Mouse (Mus musculus): ENCODE measurements around the gene Pygo1. TPM values are rescaled to one million over a fixed set of nuclear protein-coding genes. Genes with fewer than 3 reads are reported as not detected.
A peak's percentile ranks its signal among the peaks of the same experiment; 100 is the strongest.

Pygo1 gene
- polyA plus RNA-seq, 1 experiment from 2014 or later: 13.0 TPM

DNA sequence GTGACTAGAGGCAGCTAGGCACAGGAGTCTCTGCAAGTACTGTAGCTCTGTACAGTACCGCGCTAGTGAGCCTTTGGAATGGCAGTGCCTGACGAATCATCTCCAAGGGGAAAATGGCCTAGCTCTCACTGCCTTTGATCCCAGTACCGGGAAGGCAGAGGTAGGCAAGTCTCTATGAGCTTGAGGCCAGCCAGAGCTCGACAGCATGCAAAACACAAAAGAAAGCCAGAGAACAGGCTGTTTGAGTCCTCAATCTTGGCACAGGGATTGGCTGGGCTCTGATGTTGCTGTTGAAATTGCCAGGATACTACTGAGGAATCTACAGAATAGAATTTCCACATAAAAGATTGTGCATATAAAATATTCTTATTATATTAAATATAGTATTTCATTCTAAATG, 47.0 kb downstream of the Pygo1 start:
- H3K27ac ChIP-seq (ENCODE audit: low read depth, low read length): no peak overlapping the region
- no peak for ATAC-seq (replicated peaks; ENCODE audit: low FRiP score)
- H3K36me3 ChIP-seq (ENCODE audit: control insufficient read depth, insufficient read depth, low read length): no peaks in the 10 kb centered on the region
- H3K9me3 ChIP-seq (ENCODE audit: control insufficient read depth, low read length): no peaks in the 10 kb centered on the region; the same call in 1 of the 2 replicates
- no peak overlapping the region for H3K9ac ChIP-seq (ENCODE audit: low read length)
- no peak for DNase-seq (ENCODE audit: low spot score)
- H3K27me3 ChIP-seq (ENCODE audit: control insufficient read depth, insufficient read depth, low read length): no peaks in the 10 kb centered on the region
- 85% methylated on average over 5 of the region's 5 CpGs for WGBS
- H3K4me2 ChIP-seq (ENCODE audit: low read depth, low read length, severe bottlenecking): no peak overlapping the region
- no peaks in the 10 kb centered on the region for H3K4me1 ChIP-seq (replicated peaks; ENCODE audit: control insufficient read depth, insufficient read depth, low read length)
- no peak overlapping the region for H3K4me3 ChIP-seq (ENCODE audit: low read depth, low read length)

DNA sequence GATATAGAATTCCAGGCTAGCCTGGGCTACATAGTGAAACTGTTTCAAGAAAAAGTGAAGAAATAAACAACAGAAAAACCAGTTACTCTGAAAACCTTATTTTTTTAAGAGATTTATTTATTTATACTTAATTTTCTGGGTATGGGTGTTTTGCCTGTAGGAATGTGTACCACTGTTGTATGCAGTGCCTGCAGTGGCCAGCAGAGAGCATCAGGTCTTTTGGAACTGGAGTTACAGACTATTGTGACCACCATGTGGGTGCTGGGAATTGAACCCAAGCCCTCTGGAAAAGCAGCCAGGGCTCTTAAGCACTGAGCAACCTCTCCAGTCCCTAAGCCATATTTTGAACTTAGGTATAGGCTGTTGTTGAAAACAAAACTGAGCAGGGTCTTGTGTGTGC, 47.5 kb downstream of the Pygo1 start:
- Histone ChIP-seq H3K4me3 (ENCODE audit: low read depth, low read length) (no peak overlapping the region), H3K27me3 (ENCODE audit: control insufficient read depth, insufficient read depth, low read length) (no peaks in the 10 kb centered on the region), H3K4me1 (replicated peaks; ENCODE audit: control insufficient read depth, insufficient read depth, low read length) (no peaks in the 10 kb centered on the region), H3K27ac (ENCODE audit: low read depth, low read length) (no peak overlapping the region), H3K9ac (ENCODE audit: low read length) (no peak overlapping the region), H3K9me3 (ENCODE audit: control insufficient read depth, low read length) (no peaks in the 10 kb centered on the region; the same call in 1 of the 2 replicates), H3K4me2 (ENCODE audit: low read depth, low read length, severe bottlenecking) (no peak overlapping the region), H3K36me3 (ENCODE audit: control insufficient read depth, insufficient read depth, low read length) (no peaks in the 10 kb centered on the region)
- DNase-seq (ENCODE audit: low spot score) (no peak), ATAC-seq (replicated peaks; ENCODE audit: low FRiP score) (no peak)

- no peak overlapping the region for H3K27ac ChIP-seq (ENCODE audit: low read depth, low read length)
- no peak overlapping the region for H3K9ac ChIP-seq (ENCODE audit: low read length)
- DNase-seq (ENCODE audit: low spot score) (no peak), ATAC-seq (replicated peaks; ENCODE audit: low FRiP score) (no peak)
- H3K9me3 ChIP-seq (ENCODE audit: control insufficient read depth, low read length): no peaks in the 10 kb centered on the region; the same call in 1 of the 2 replicates
- no peaks in the 10 kb centered on the region for H3K36me3 ChIP-seq (ENCODE audit: control insufficient read depth, insufficient read depth, low read length)
- H3K4me3 ChIP-seq (ENCODE audit: low read depth, low read length): no peak overlapping the region
- H3K4me1 ChIP-seq (replicated peaks; ENCODE audit: control insufficient read depth, insufficient read depth, low read length): no peaks in the 10 kb centered on the region
- H3K27me3 ChIP-seq (ENCODE audit: control insufficient read depth, insufficient read depth, low read length): no peaks in the 10 kb centered on the region
- 82% methylated on average over 5 of the region's 5 CpGs for WGBS
- no peak overlapping the region for H3K4me2 ChIP-seq (ENCODE audit: low read depth, low read length, severe bottlenecking)
Measured at GRCm38 (mm10) chr9:72974734-72975133, 49.3 kb downstream of the Pygo1 start.

DNA sequence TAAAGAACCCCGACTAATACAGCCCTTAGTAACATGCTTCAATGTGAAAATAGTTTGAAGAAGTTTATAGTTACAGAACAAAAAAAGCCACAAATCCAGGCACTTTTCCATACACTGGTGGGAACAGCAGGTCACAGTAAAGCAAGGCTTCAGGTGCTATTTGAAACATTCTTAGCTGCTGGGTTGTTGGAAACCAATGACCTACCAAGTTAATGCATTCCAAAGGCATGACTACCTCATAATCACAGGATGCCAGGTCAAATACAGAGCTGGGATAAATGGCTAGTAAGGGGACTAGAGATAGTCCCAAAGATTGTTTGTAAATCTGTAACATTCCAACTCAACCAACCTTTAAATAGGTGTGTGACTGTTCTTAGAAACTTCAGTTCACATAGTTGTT, 49.8 kb downstream of the Pygo1 start:
- Histone ChIP-seq H3K4me3 (ENCODE audit: low read depth, low read length) (no peak overlapping the region), H3K9me3 (ENCODE audit: control insufficient read depth, low read length) (no peaks in the 10 kb centered on the region; the same call in 1 of the 2 replicates), H3K27me3 (ENCODE audit: control insufficient read depth, insufficient read depth, low read length) (no peaks in the 10 kb centered on the region), H3K9ac (ENCODE audit: low read length) (no peak overlapping the region), H3K4me1 (replicated peaks; ENCODE audit: control insufficient read depth, insufficient read depth, low read length) (no peaks in the 10 kb centered on the region), H3K4me2 (ENCODE audit: low read depth, low read length, severe bottlenecking) (no peak overlapping the region), H3K36me3 (ENCODE audit: control insufficient read depth, insufficient read depth, low read length) (no peaks in the 10 kb centered on the region), H3K27ac (ENCODE audit: low read depth, low read length) (no peak overlapping the region)
- DNase-seq (ENCODE audit: low spot score): no peak
- ATAC-seq (replicated peaks; ENCODE audit: low FRiP score): no peak
- WGBS: 86% methylated on average over 1 of the region's 1 CpGs

DNA sequence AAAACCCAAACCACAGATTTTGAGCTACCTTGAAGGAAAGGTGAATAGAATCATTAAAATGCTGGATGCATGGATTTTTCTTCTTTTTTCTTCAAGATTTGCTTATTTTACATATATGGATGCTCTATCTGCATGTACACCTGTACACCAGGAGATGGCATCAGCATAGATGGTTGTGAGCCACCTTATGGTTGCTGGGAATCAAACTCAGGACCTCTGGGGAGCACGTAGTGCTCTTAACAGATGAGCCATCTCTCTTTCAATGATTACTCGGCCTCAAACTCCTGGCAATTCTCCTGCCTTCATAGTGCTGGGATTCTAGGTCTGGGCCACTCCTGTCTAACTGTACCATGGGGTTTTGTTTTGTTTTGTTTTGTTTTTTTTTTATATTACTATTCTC, 57.6 kb downstream of the Pygo1 start:
- H3K4me1 ChIP-seq (replicated peaks; ENCODE audit: control insufficient read depth, insufficient read depth, low read length): peaks cover 3% of the 10 kb centered on the region; the same call in 1 of the 2 replicates
- H3K4me3 ChIP-seq (ENCODE audit: low read depth, low read length): no peak overlapping the region
- H3K27me3 ChIP-seq (ENCODE audit: control insufficient read depth, insufficient read depth, low read length): no peaks in the 10 kb centered on the region
- no peak overlapping the region for H3K4me2 ChIP-seq (ENCODE audit: low read depth, low read length, severe bottlenecking)
- 72% methylated on average over 2 of the region's 2 CpGs for WGBS
- no peaks in the 10 kb centered on the region for H3K36me3 ChIP-seq (ENCODE audit: control insufficient read depth, insufficient read depth, low read length)
- no peak overlapping the region for H3K9ac ChIP-seq (ENCODE audit: low read length)
- ATAC-seq (replicated peaks; ENCODE audit: low FRiP score) (no peak), DNase-seq (ENCODE audit: low spot score) (peak; percentile 5)
- H3K27ac ChIP-seq (ENCODE audit: low read depth, low read length): no peak overlapping the region
- no peaks in the 10 kb centered on the region for H3K9me3 ChIP-seq (ENCODE audit: control insufficient read depth, low read length)

DNA sequence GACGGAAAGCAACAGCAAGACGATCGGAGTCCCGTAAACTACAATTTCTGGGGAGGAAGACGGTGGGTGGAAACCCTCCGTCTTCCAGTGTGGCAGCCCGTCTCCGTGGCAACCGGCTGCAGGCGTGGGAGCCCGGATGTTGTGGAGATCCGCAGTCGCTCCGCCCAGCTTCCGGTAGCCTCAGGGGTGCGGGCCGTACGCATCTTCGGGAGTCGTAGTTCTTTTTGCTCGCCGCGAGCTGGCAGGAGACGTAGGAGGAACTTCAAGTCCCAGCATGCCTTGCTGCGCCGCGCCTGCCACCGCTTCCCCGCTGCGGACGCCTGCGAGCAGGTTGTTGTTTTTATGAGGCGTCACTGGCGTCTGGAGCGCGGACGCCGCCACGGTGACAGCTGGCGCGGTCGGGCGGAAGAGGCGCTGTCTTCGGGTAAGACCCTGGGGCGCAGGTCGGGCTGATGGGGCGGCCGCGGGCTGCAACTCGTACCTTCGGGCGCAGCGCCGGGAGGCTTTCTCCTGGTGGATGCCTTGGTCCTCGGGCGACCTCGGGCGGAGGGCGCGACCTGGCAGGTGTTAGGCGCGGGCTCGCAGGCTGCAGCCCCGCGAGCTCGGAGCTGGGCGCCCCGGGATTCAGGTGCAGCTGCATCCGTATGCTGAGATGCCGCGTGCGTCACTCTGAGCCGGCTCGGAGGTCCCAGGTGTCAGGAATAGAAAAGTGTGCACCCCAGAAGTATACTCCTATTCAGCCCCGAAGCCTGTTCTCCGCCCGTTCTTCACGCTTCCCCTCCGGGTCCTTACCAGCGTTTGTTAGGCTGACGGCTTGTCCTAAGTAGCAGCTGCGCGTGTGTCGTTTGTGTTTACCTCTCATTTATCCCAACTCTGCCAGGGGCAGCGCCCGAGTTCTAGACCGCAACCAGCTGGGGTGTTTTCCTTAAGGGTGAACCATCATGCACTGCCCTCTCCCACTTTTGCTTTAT, 60.1 kb downstream of the Pygo1 start, which contains the start of the genes Ccpg1os and Ccpg1:
Gene Ccpg1os (minus strand): TSS at position 133 of the 971 bp plus-strand sequence.
Gene Ccpg1 (plus strand): TSS at position 180 of the 971 bp plus-strand sequence.
- Histone ChIP-seq H3K27ac (ENCODE audit: low read depth, low read length) (peak within 1 kb of the TSS; percentile 41; the same call in 1 of the 2 replicates), H3K4me3 (ENCODE audit: low read depth, low read length) (peak within 1 kb of the TSS; percentile 86), H3K9ac (ENCODE audit: low read length) (peak within 1 kb of the TSS; percentile 68), H3K36me3 (ENCODE audit: control insufficient read depth, insufficient read depth, low read length) (no peaks in the 10 kb centered on the region), H3K4me2 (ENCODE audit: low read depth, low read length, severe bottlenecking) (peak within 1 kb of the TSS; percentile 96), H3K4me1 (replicated peaks; ENCODE audit: control insufficient read depth, insufficient read depth, low read length) (peaks cover 3% of the 10 kb centered on the region; the same call in 1 of the 2 replicates), H3K27me3 (ENCODE audit: control insufficient read depth, insufficient read depth, low read length) (no peaks in the 10 kb centered on the region), H3K9me3 (ENCODE audit: control insufficient read depth, low read length) (no peaks in the 10 kb centered on the region)
- peak; percentile 98 for DNase-seq (ENCODE audit: low spot score)
- ATAC-seq (replicated peaks; ENCODE audit: low FRiP score): peak; percentile 100
- under 1% methylated on average over 86 of the region's 88 CpGs for WGBS

DNA sequence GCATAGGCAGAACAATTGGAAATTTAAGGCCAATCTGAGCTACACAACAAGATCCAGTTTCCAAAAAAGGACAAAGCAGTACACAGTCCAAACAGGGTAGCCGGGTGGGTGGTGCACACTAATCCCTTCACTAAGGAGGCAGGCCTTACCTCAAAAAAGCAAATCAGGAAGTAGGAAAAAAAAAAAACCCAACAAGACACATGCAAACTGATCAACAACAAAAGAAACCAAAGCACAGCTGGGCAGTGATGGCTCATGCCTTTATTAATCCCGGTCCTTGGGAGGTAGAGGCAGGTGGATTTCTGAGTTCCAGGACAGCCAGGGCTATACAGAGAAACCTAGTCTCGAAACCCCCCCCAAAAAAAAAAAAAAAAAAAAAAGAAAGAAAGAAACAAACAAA, 62.3 kb downstream of the Pygo1 start:
- Histone ChIP-seq H3K9ac (ENCODE audit: low read length) (no peak overlapping the region), H3K36me3 (ENCODE audit: control insufficient read depth, insufficient read depth, low read length) (no peaks in the 10 kb centered on the region), H3K27ac (ENCODE audit: low read depth, low read length) (no peak overlapping the region), H3K27me3 (ENCODE audit: control insufficient read depth, insufficient read depth, low read length) (no peaks in the 10 kb centered on the region), H3K4me2 (ENCODE audit: low read depth, low read length, severe bottlenecking) (no peak overlapping the region), H3K4me1 (replicated peaks; ENCODE audit: control insufficient read depth, insufficient read depth, low read length) (peaks cover 3% of the 10 kb centered on the region; the same call in 1 of the 2 replicates), H3K9me3 (ENCODE audit: control insufficient read depth, low read length) (no peaks in the 10 kb centered on the region), H3K4me3 (ENCODE audit: low read depth, low read length) (no peak overlapping the region)
- DNase-seq (ENCODE audit: low spot score) (no peak), ATAC-seq (replicated peaks; ENCODE audit: low FRiP score) (no peak)
- WGBS: 63% methylated on average over 3 of the region's 3 CpGs

GRCm38 (mm10) chr9:72988706-72989105, 63.3 kb downstream of the Pygo1 start:
- Histone ChIP-seq H3K4me3 (ENCODE audit: low read depth, low read length) (no peak overlapping the region), H3K27ac (ENCODE audit: low read depth, low read length) (no peak overlapping the region), H3K36me3 (ENCODE audit: control insufficient read depth, insufficient read depth, low read length) (no peaks in the 10 kb centered on the region), H3K4me2 (ENCODE audit: low read depth, low read length, severe bottlenecking) (no peak overlapping the region), H3K27me3 (ENCODE audit: control insufficient read depth, insufficient read depth, low read length) (no peaks in the 10 kb centered on the region), H3K9ac (ENCODE audit: low read length) (no peak overlapping the region), H3K9me3 (ENCODE audit: control insufficient read depth, low read length) (no peaks in the 10 kb centered on the region), H3K4me1 (replicated peaks; ENCODE audit: control insufficient read depth, insufficient read depth, low read length) (peaks cover 3% of the 10 kb centered on the region; the same call in 1 of the 2 replicates)
- 81% methylated on average over 5 of the region's 5 CpGs for WGBS
- ATAC-seq (replicated peaks; ENCODE audit: low FRiP score): no peak
- no peak for DNase-seq (ENCODE audit: low spot score)

Measured in forebrain, embryonic 11.5 days (tissue).